Mouse (Mus musculus) E14TG2a.4 (cell line): ENCODE measurements around the gene 4933405L10Rik.
A peak's percentile ranks its signal among the peaks of the same experiment; 100 is the strongest.

Source experiments
- H3K27me3 ChIP-seq: 2 replicates; pipeline ENCODE4 v1.6.1; 2014; ENCODE audit warnings: low read length, control low read depth; ENCODE audit not compliant: insufficient read depth
- H3K36me3 ChIP-seq: 2 replicates; pipeline ENCODE4 v1.6.1; 2014; ENCODE audit warnings: low read length, control low read depth; ENCODE audit not compliant: insufficient read depth
- H3K4me1 ChIP-seq: replicated peaks from 2 replicates; pipeline ENCODE4 v1.6.1; 2014; ENCODE audit warnings: low read depth, low read length, control low read depth
- H3K4me3 ChIP-seq: replicated peaks from 2 replicates; pipeline ENCODE4 v1.5.1; 2014; ENCODE audit warnings: mild to moderate bottlenecking, low read length
- H3K9me3 ChIP-seq: 2 replicates; pipeline ENCODE4 v1.6.1; 2014; ENCODE audit warnings: low read length, control low read depth
- CTCF ChIP-seq: conservative IDR thresholded peaks from 2 replicates; pipeline ENCODE4 v1.5.1; 2014; ENCODE audit warnings: low read length
- NANOG ChIP-seq: IDR thresholded peaks from 2 replicates; pipeline ENCODE4 v1.6.1; 2014; ENCODE audit warnings: borderline replicate concordance, low read length, mixed read lengths
- POU5F1 ChIP-seq: IDR thresholded peaks from 2 replicates; pipeline ENCODE4 v1.6.1; 2014; ENCODE audit warnings: low read length, borderline replicate concordance

Gene 4933405L10Rik

GRCm38 (mm10) chr8:105750606-105751005 lies 43.2 kb downstream of the 4933405L10Rik start:
- Histone ChIP-seq H3K9me3 (no peaks in the 10 kb centered on the region), H3K27me3 (no peaks in the 10 kb centered on the region), H3K36me3 (0 out of 2 replicates have a peak, but pooled peaks cover 4% of the 10 kb centered on the region), H3K4me3 (peak overlapping the region; percentile 45), H3K4me1 (peaks cover 27% of the 10 kb centered on the region)
- no peak for TF ChIP-seq CTCF

- Histone ChIP-seq H3K4me1 (peaks cover 30% of the 10 kb centered on the region), H3K27me3 (no peaks in the 10 kb centered on the region), H3K9me3 (no peaks in the 10 kb centered on the region), H3K4me3 (no peak overlapping the region), H3K36me3 (0 out of 2 replicates have a peak, but pooled peaks cover 4% of the 10 kb centered on the region)
- TF ChIP-seq NANOG (no peak), POU5F1 (no peak), CTCF (no peak)
Measured at GRCm38 (mm10) chr8:105753916-105754315, 46.5 kb downstream of the 4933405L10Rik start.

GRCm38 (mm10) chr8:105754688-105755087 lies 47.2 kb downstream of the 4933405L10Rik start:
- peaks cover 36% of the 10 kb centered on the region for H3K4me1 ChIP-seq
- H3K36me3 ChIP-seq: 0 out of 2 replicates have a peak, but pooled peaks cover 4% of the 10 kb centered on the region
- H3K27me3 ChIP-seq: no peaks in the 10 kb centered on the region
- no peaks in the 10 kb centered on the region for H3K9me3 ChIP-seq
- TF ChIP-seq CTCF (no peak), NANOG (no peak), POU5F1 (no peak)
- no peak overlapping the region for H3K4me3 ChIP-seq

DNA sequence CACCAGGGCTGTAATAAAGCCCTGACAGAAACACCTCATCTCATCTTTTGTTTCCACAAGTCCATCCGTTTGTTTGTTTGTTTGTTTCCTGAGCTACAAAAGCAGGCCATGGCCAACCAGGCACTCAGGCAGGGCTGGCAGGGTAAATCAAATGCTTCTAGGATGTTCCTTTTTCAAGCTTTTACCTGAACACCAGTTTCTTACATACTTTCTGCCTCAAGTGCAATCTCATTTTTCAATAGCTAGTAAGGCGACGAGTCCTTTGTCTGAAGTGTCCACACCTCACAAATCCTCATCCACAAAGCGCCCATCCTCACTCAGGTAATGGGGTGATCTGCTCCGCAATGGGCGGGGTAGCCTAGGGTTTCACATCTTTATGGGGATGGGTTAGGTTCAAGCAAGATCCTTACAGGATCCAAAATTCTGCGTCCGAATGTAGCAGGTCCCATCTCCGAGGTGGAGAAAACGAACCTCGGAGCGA lies 50.4 kb downstream of the 4933405L10Rik start:
- no peaks in the 10 kb centered on the region for H3K27me3 ChIP-seq
- H3K4me3 ChIP-seq: peak overlapping the region; percentile 98
- H3K9me3 ChIP-seq: no peaks in the 10 kb centered on the region
- 0 out of 2 replicates have a peak, but pooled peaks cover 4% of the 10 kb centered on the region for H3K36me3 ChIP-seq
- TF ChIP-seq NANOG (no peak), POU5F1 (no peak), CTCF (no peak)
- H3K4me1 ChIP-seq: peaks cover 21% of the 10 kb centered on the region

DNA sequence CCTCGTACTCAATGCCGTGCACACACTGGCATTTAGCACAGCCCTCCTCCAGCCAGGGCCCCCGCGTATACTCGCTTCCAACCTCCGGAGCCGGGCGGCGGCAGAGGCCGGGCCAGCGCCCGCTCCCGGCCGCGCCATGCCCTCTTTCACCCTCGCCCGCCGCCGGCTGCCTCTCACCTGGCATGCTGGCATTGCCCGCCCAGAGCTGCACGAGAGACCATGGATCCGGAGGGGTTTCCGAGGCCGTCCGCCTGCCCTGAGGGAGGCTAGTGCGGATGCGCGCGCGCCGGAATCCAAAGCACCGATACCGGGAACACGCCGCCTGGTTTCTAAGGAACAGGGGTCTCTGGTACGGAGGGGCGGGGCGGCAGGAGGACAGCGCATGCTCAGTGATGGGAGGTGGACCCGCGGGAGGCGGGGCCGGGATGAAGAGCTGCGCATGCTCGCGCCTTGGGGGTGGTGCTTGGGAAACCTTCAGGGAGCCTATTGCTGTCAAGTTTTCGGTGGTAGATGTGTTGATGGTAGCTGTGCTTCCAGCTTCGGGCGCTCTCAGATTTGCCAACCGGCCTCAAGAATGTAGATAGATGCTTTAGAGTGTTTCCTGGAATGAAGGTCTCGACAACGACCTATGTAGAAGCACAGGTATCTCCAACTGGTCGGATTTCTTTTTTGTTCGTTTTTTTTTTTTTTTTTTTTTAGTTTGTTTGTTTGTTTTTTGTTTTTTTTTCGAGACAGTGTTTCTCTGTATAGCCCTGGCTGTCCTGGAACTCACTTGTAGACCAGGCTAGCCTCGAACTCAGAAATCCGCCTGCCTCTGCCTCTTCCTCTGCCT lies 51.0 kb downstream of the 4933405L10Rik start, which contains the start of gene Gfod2:
Gene Gfod2 (minus strand): TSS at position 388 of the 832 bp plus-strand sequence.
- TF ChIP-seq NANOG: no peak
- no peak for TF ChIP-seq CTCF
- no peak for TF ChIP-seq POU5F1
- H3K36me3 ChIP-seq: 0 out of 2 replicates have a peak, but pooled peaks cover 4% of the 10 kb centered on the region
- no peaks in the 10 kb centered on the region for H3K9me3 ChIP-seq
- H3K4me1 ChIP-seq: peaks cover 18% of the 10 kb centered on the region
- no peaks in the 10 kb centered on the region for H3K27me3 ChIP-seq
- H3K4me3 ChIP-seq: peak within 1 kb of the TSS; percentile 98
